Mouse (Mus musculus): Measurements from ENCODE around the gene Yod1. TPM values are rescaled to one million over a fixed set of nuclear protein-coding genes. Genes with fewer than 3 reads are reported as not detected.

Gene Yod1
- polyA plus RNA-seq, 1 experiment from 2014 or later = 8.6 TPM

GRCm38 (mm10) chr1:130761597-130761996, 44.5 kb downstream of the Yod1 start:
- no peak overlapping the region for H3K27ac ChIP-seq
- WGBS = 71% methylated on average over 1 of the region's 1 CpGs
- no peaks in the 10 kb centered on the region for H3K9me3 ChIP-seq
- no peaks in the 10 kb centered on the region for H3K36me3 ChIP-seq
- no peaks in the 10 kb centered on the region for H3K27me3 ChIP-seq (ENCODE audit: insufficient read depth, poor library complexity, severe bottlenecking)
- peaks cover 9% of the 10 kb centered on the region for H3K4me1 ChIP-seq
- H3K4me3 ChIP-seq = no peak overlapping the region
- peak; percentile 31 for DNase-seq (ENCODE audit: low spot score)

- H3K27me3 ChIP-seq (ENCODE audit: insufficient read depth, poor library complexity, severe bottlenecking) = no peaks in the 10 kb centered on the region
- H3K4me1 ChIP-seq = peaks cover 9% of the 10 kb centered on the region
- no peaks in the 10 kb centered on the region for H3K36me3 ChIP-seq
- WGBS = 73% methylated on average over 3 of the region's 3 CpGs
- DNase-seq (ENCODE audit: low spot score) = peak; percentile 31
- no peaks in the 10 kb centered on the region for H3K9me3 ChIP-seq
- H3K4me3 ChIP-seq = no peak overlapping the region
- H3K27ac ChIP-seq = no peak overlapping the region
Measured at GRCm38 (mm10) chr1:130762045-130762760, 45.1 kb downstream of the Yod1 start.

GRCm38 (mm10) chr1:130764027-130764461, 46.9 kb downstream of the Yod1 start:
- H3K27me3 ChIP-seq (ENCODE audit: insufficient read depth, poor library complexity, severe bottlenecking) = no peaks in the 10 kb centered on the region
- WGBS = 85% methylated on average over 12 of the region's 12 CpGs

GRCm38 (mm10) chr1:130767066-130767465, 49.9 kb downstream of the Yod1 start:
- DNase-seq (ENCODE audit: low spot score) = peak; percentile 48

More at GRCm38 (mm10) chr1:130764027-130764461, 46.9 kb downstream of the Yod1 start:
- Histone ChIP-seq H3K4me3 (no peak overlapping the region), H3K27ac (no peak overlapping the region), H3K36me3 (no peaks in the 10 kb centered on the region), H3K4me1 (peaks cover 9% of the 10 kb centered on the region), H3K9me3 (no peaks in the 10 kb centered on the region)
- peak; percentile 61 for DNase-seq (ENCODE audit: low spot score)

GRCm38 (mm10) chr1:130769925-130770324, 52.8 kb downstream of the Yod1 start:
- Histone ChIP-seq H3K27ac (no peak overlapping the region), H3K27me3 (ENCODE audit: insufficient read depth, poor library complexity, severe bottlenecking) (peaks cover 10% of the 10 kb centered on the region; the same call in 1 of the 2 replicates), H3K9me3 (no peaks in the 10 kb centered on the region), H3K36me3 (no peaks in the 10 kb centered on the region), H3K4me1 (no peaks in the 10 kb centered on the region), H3K4me3 (no peak overlapping the region)
- WGBS = 81% methylated on average over 2 of the region's 2 CpGs
- no peak for DNase-seq (ENCODE audit: low spot score)

More at GRCm38 (mm10) chr1:130767066-130767465, 49.9 kb downstream of the Yod1 start:
- Histone ChIP-seq H3K4me1 (no peaks in the 10 kb centered on the region), H3K9me3 (no peaks in the 10 kb centered on the region), H3K36me3 (no peaks in the 10 kb centered on the region), H3K27me3 (ENCODE audit: insufficient read depth, poor library complexity, severe bottlenecking) (peaks cover 10% of the 10 kb centered on the region; the same call in 1 of the 2 replicates), H3K4me3 (no peak overlapping the region), H3K27ac (no peak overlapping the region)
- WGBS = 78% methylated on average over 5 of the region's 5 CpGs

GRCm38 (mm10) chr1:130770487-130770886, 53.4 kb downstream of the Yod1 start:
- no peaks in the 10 kb centered on the region for H3K36me3 ChIP-seq
- WGBS = 81% methylated on average over 4 of the region's 4 CpGs
- H3K9me3 ChIP-seq = no peaks in the 10 kb centered on the region
- H3K4me1 ChIP-seq = no peaks in the 10 kb centered on the region
- DNase-seq (ENCODE audit: low spot score) = no peak
- peaks cover 10% of the 10 kb centered on the region; the same call in 1 of the 2 replicates for H3K27me3 ChIP-seq (ENCODE audit: insufficient read depth, poor library complexity, severe bottlenecking)
- no peak overlapping the region for H3K4me3 ChIP-seq
- no peak overlapping the region for H3K27ac ChIP-seq

- DNase-seq (ENCODE audit: low spot score) = peak; percentile 63
- Histone ChIP-seq H3K27me3 (ENCODE audit: insufficient read depth, poor library complexity, severe bottlenecking) (peaks cover 10% of the 10 kb centered on the region; the same call in 1 of the 2 replicates), H3K9me3 (no peaks in the 10 kb centered on the region), H3K4me1 (no peaks in the 10 kb centered on the region), H3K27ac (no peak overlapping the region), H3K36me3 (no peaks in the 10 kb centered on the region), H3K4me3 (no peak overlapping the region)
- 74% methylated on average over 3 of the region's 3 CpGs for WGBS
Measured at GRCm38 (mm10) chr1:130770981-130771494, 53.9 kb downstream of the Yod1 start.

Other genes with a start within 250 kb of the Yod1 start
- not detected in 2 replicates for gene Zp3r, start 87.7 kb upstream of the Yod1 start, polyA plus RNA-seq (2016; fragmentation: Nextera tagmentation; extraction: Ambion mirVana)
- not detected in 2 replicates for gene C4bp, start 55.7 kb upstream of the Yod1 start, polyA plus RNA-seq (2016; fragmentation: Nextera tagmentation; extraction: Ambion mirVana)
- not detected in 2 replicates for gene Gm29427, start 1.5 kb upstream of the Yod1 start, polyA plus RNA-seq (2016; fragmentation: Nextera tagmentation; extraction: Ambion mirVana)
- gene Pfkfb2, start 11.9 kb downstream of the Yod1 start, polyA plus RNA-seq (2016; fragmentation: Nextera tagmentation; extraction: Ambion mirVana) = 5.0 and 7.4 TPM in 2 replicates
- gene AA986860, start 14.6 kb downstream of the Yod1 start, polyA plus RNA-seq (2016; fragmentation: Nextera tagmentation; extraction: Ambion mirVana) = 0.67 and 1.1 TPM in 2 replicates
- gene Fcamr, start 83.6 kb downstream of the Yod1 start, polyA plus RNA-seq (2016; fragmentation: Nextera tagmentation; extraction: Ambion mirVana) = 0.18 TPM in 1 of 2 replicates, not detected in the other
- gene Pigr, start 109.4 kb downstream of the Yod1 start, polyA plus RNA-seq (2016; fragmentation: Nextera tagmentation; extraction: Ambion mirVana) = not detected in 2 replicates
- gene Fcmr, start 148.3 kb downstream of the Yod1 start, polyA plus RNA-seq (2016; fragmentation: Nextera tagmentation; extraction: Ambion mirVana) = 2.7 and 2.8 TPM in 2 replicates
- not detected in 2 replicates for gene Il24, start 170.1 kb downstream of the Yod1 start, polyA plus RNA-seq (2016; fragmentation: Nextera tagmentation; extraction: Ambion mirVana)
- gene Il20, start 194.1 kb downstream of the Yod1 start, polyA plus RNA-seq (2016; fragmentation: Nextera tagmentation; extraction: Ambion mirVana) = not detected in 2 replicates
- 0.13 and 0.22 TPM in 2 replicates for gene Il19, start 222.8 kb downstream of the Yod1 start, polyA plus RNA-seq (2016; fragmentation: Nextera tagmentation; extraction: Ambion mirVana)

Measured in heart, embryonic 10.5 days (tissue).